Mouse (Mus musculus) testis, adult 2 months (tissue): Measurements from ENCODE around the gene Serpina3n. TPM values are rescaled to one million over a fixed set of nuclear protein-coding genes. Genes with fewer than 3 reads are reported as not detected.
"Not testable (repeated sequence)": the region's sequence is repeated elsewhere in the genome, so short reads cannot be mapped to it uniquely, and the experiment has no call there.

Experiments
- H3K27ac ChIP-seq: fragments of 200-500 bp; 2 replicates; pipeline ENCODE4 v1.5.1; 2012; ENCODE audit warnings: low read depth, low read length; ENCODE audit not compliant: control insufficient read depth, insufficient read depth
- H3K27me3 ChIP-seq: fragments of 200-500 bp; 2 replicates; pipeline ENCODE4 v1.6.1; 2012; ENCODE audit warnings: mild to moderate bottlenecking, low read length, moderate library complexity; ENCODE audit not compliant: control insufficient read depth, insufficient read depth
- H3K36me3 ChIP-seq: fragments of 200-500 bp; 2 replicates; pipeline ENCODE4 v1.6.1; 2012; ENCODE audit warnings: mild to moderate bottlenecking, low read length; ENCODE audit not compliant: control insufficient read depth, insufficient read depth
- H3K4me1 ChIP-seq: fragments of 200-500 bp; 2 replicates; pipeline ENCODE4 v1.6.1; 2012; ENCODE audit warnings: low read length; ENCODE audit not compliant: control insufficient read depth, insufficient read depth
- H3K4me3 ChIP-seq: fragments of 200-500 bp; 2 replicates; pipeline ENCODE4 v1.5.1; 2012; ENCODE audit warnings: low read depth, mild to moderate bottlenecking, low read length, moderate library complexity, mixed read lengths; ENCODE audit not compliant: control insufficient read depth
- CTCF ChIP-seq: fragments of 200-500 bp; IDR thresholded peaks from 2 replicates; pipeline ENCODE4 v1.5.1; 2012; ENCODE audit warnings: low read depth, mild to moderate bottlenecking, inconsistent platforms, low read length, moderate library complexity; ENCODE audit not compliant: control insufficient read depth, insufficient read depth, insufficient replicate concordance
- POLR2A ChIP-seq: fragments of 200-500 bp; IDR thresholded peaks from 2 replicates; pipeline ENCODE4 v1.6.1; 2012; ENCODE audit warnings: low read depth, mild to moderate bottlenecking, inconsistent platforms, low read length, moderate library complexity; ENCODE audit not compliant: control insufficient read depth
- polyA plus RNA-seq: library from polyadenylated mRNA; depleted of rRNA; stranded (reverse); fragments of >200 nt; gene quantifications from 2 replicates; pipeline ENCODE4 v1.2.3, GENCODE M21; 2012; rRNA removed

Gene Serpina3n
- polyA plus RNA-seq, 1 experiment: 4.4 TPM

DNA sequence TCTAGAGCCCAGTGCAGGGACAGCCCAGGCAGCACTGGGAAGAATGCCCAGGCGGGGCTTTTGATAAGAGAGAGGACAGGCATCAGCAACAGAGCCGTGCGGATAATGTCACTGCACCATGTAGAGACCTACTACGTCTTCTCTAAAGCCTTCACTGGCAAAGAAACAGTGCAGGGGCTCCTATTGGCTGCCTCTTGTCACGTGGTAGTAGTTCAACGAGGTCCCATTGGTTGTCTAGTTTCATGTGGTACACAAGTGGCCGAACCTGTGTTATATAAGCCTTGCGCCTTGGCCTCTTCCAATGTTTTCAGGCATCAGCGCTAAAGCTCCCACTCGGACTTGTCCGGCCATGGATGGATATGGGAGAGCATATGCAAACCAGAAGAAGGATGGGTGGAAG lies 37.2 kb downstream of the Serpina3n start:
- H3K4me1 ChIP-seq: peaks cover 7% of the 10 kb centered on the region
- H3K27ac ChIP-seq: no peak overlapping the region
- H3K27me3 ChIP-seq: no peaks in the 10 kb centered on the region
- no peak for TF ChIP-seq CTCF
- no peak for TF ChIP-seq POLR2A
- no peak overlapping the region for H3K4me3 ChIP-seq
- no peaks in the 10 kb centered on the region for H3K36me3 ChIP-seq

DNA sequence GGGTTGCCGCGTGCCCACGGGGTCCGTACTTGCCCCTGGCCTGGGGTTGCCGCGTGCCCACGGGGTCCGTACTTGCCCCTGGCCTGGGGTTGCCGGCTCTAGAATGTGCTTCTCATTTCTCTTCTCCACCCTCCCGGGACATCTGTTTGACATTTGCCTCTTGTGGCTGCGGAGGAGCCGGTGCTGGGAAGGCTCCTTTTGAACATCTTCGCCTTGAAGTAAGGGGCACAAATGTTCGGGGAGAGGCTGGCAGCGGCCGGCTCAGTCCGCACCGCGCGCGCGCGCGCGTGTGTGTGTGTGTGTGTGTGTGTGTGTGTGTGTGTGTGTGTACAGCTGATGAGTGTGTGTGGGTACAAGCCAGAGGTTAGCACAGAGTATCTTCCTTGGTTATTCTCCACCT lies 40.5 kb downstream of the Serpina3n start:
- H3K4me3 ChIP-seq, H3K36me3 ChIP-seq, H3K27ac ChIP-seq, H3K27me3 ChIP-seq, H3K4me1 ChIP-seq: not testable (repeated sequence)

DNA sequence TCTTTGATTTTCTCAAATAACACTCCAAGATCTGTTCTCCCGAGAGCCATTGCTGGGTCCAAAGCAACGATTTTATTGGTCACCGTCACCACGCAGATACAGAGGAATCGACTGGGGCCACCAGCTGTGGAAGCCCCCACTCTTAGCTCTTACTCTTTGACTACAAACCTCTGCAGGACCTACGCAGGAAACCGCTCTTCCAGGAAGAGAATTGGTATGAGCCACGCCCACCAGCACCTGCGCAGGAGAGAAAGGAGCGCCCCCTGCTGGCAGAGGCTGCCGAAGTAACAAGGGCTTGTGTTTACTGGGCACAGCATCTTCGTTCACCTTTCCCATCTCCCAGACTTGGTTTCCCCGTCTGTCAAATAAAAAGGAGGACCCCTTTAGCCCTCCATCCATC lies 41.6 kb downstream of the Serpina3n start:
- Histone ChIP-seq H3K27ac (no peak overlapping the region), H3K36me3 (no peaks in the 10 kb centered on the region), H3K4me1 (peaks cover 7% of the 10 kb centered on the region), H3K4me3 (peak overlapping the region; percentile 63; the same call in 1 of the 2 replicates), H3K27me3 (no peaks in the 10 kb centered on the region)
- TF ChIP-seq CTCF: peak; percentile 90
- no peak for TF ChIP-seq POLR2A

DNA sequence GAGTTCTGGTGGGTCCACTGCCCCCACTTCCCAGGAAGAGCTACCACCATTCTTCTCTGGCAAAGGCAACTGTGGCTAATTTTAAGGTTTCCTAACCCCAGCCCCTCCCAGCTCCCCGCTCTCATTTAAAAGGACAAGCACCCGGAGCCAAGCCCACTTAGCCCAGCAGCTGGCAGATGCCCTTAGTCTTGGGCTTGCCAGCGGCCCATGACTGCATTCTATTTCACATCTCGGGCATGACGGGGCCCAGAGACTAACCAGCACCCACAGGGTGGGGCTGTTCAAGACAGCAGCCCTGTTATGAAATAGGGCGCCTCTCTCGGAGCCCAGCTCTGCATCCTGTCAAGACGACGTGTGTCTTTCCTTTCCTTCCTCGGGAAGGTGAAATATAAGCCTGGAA lies 43.7 kb downstream of the Serpina3n start:
- Histone ChIP-seq H3K4me3 (no peak overlapping the region), H3K4me1 (peaks cover 7% of the 10 kb centered on the region)
- TF ChIP-seq POLR2A: no peak
- TF ChIP-seq CTCF: no peak

DNA sequence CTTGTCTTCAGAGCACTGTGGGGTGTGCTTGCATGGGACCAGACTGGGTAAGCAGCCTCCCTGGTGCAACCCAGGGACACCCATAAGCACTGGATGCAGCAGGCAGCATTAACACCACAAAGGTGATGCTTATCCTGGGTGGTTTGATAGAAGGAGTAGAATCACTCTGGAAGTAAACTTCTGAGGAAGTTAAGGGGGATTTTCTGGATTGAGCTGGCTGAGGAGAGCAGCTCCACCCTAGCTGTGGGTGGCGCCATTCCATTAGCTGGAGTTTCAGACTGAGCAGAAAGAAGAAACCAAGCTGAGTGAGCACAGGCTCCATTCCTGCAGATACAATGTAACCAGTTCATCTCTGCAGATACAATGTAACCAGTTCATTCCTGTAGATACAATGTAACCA lies 46.5 kb downstream of the Serpina3n start:
- Histone ChIP-seq H3K4me1 (peaks cover 2% of the 10 kb centered on the region), H3K4me3 (no peak overlapping the region), H3K27me3 (no peaks in the 10 kb centered on the region), H3K27ac (no peak overlapping the region), H3K36me3 (no peaks in the 10 kb centered on the region)
- TF ChIP-seq POLR2A (no peak), CTCF (no peak)

More for the DNA sequence above, 43.7 kb downstream of the Serpina3n start:
- no peaks in the 10 kb centered on the region for H3K27me3 ChIP-seq
- H3K27ac ChIP-seq: no peak overlapping the region
- no peaks in the 10 kb centered on the region for H3K36me3 ChIP-seq

DNA sequence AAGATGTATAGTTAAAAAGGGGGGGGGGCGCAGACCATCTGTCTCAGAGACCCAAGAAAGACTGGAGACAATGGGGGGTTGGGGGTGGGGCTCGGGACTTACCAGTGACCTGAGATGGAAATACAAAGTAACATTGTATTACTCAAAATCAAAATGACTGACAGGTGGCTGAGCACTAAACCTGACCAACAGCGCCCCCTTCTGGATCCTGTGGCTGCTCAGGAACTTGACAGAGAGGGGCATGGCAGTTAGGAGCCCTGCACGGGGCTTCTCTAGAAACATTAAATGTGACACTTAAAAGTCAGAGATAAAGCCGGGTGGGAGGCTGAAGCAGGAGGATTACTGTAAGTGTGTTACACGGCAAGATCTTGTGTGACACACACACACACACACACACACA lies 52.8 kb downstream of the Serpina3n start:
- no peaks in the 10 kb centered on the region for H3K4me1 ChIP-seq
- TF ChIP-seq POLR2A: no peak
- peak; percentile 48; the same call in 1 of the 2 replicates for TF ChIP-seq CTCF
- no peak overlapping the region for H3K4me3 ChIP-seq
- H3K27ac ChIP-seq: no peak overlapping the region
- H3K27me3 ChIP-seq: no peaks in the 10 kb centered on the region
- no peaks in the 10 kb centered on the region for H3K36me3 ChIP-seq

DNA sequence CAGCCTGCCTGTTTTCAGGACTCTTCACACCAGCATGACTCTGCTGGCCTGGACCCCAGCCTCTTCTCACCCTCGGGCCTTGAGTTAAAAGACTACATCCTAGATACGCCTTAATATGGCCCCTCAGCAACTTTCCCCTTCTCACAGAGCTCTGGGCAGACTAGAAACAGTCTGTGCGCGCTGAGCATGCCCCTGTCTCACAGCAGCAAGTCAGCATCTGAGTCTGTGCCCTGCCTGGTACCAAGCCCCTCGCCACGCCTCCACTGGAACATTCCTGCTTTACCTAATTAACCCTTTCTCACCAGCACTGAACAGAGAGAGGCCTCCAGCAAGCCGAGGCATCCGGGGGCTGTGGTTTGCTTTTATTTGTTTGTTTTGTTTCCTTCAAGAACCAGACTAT lies 54.8 kb downstream of the Serpina3n start:
- no peak for TF ChIP-seq POLR2A
- no peak for TF ChIP-seq CTCF

More for the DNA sequence above, 54.8 kb downstream of the Serpina3n start:
- Histone ChIP-seq H3K4me3 (no peak overlapping the region), H3K27ac (no peak overlapping the region), H3K27me3 (no peaks in the 10 kb centered on the region), H3K36me3 (no peaks in the 10 kb centered on the region), H3K4me1 (no peaks in the 10 kb centered on the region)

Other genes with a start within 250 kb of the Serpina3n start
- gene Serpina3f, start 192.2 kb upstream of the Serpina3n start, polyA plus RNA-seq: 0.05 TPM in 1 of 2 replicates, not detected in the other
- gene Serpina3g, start 170.5 kb upstream of the Serpina3n start, polyA plus RNA-seq: 8.0 and 14.4 TPM in 2 replicates
- gene Serpina3i, start 143.6 kb upstream of the Serpina3n start, polyA plus RNA-seq: 0.06 and 0.57 TPM in 2 replicates
- gene Serpina3j, start 92.2 kb upstream of the Serpina3n start, polyA plus RNA-seq: not detected in 2 replicates
- 0.13 and 0.17 TPM in 2 replicates for gene Serpina3k, start 68.2 kb upstream of the Serpina3n start, polyA plus RNA-seq
- gene Serpina3m, start 68.2 kb upstream of the Serpina3n start, polyA plus RNA-seq: not detected in 2 replicates
- 2.0 and 2.2 TPM in 2 replicates for gene Gsc, start 66.6 kb downstream of the Serpina3n start, polyA plus RNA-seq